Mouse (Mus musculus): ENCODE data around the gene Saa3. TPM values are rescaled to one million over a fixed set of nuclear protein-coding genes. Genes with fewer than 3 reads are reported as not detected.

Gene Saa3
- polyA plus RNA-seq, 1 experiment from 2014 or later = 0.10 TPM

DNA sequence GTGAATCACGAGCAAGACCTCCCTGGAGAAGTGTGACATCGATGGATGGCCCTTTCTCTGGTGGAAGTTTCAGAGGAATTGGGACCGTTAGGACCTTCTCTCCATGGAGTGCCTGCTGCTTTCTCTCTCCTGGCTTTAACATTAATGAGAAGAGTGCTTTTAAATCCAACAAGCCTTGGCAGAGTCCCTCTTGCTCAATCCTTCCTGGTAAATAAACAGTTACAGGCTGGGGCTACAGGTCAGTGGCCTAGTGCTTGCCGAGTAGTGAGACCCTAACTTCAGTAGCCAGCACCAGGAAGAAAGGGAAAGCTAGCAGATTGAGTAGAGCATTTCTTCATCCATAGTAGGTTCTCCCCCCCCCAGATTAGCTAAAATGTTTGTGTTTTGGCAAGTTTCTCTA is 17.0 kb upstream of the Saa3 start, which contains the start of gene Saa4:
TSS of gene Saa4 (minus strand) at position 146 of the 400 bp plus-strand sequence.
- H3K4me2 ChIP-seq (replicated peaks) = no peak within 1 kb of the TSS
- H3K9me3 ChIP-seq = no peaks in the 10 kb centered on the region
- WGBS = 85% methylated on average over 4 of the region's 4 CpGs
- H3K36me3 ChIP-seq = no peaks in the 10 kb centered on the region
- H3K4me3 ChIP-seq = no peak within 1 kb of the TSS
- H3K9ac ChIP-seq (replicated peaks) = no peak within 1 kb of the TSS
- no peak within 1 kb of the TSS for H3K27ac ChIP-seq (replicated peaks)
- no peaks in the 10 kb centered on the region for H3K4me1 ChIP-seq
- no peaks in the 10 kb centered on the region for H3K27me3 ChIP-seq
- ATAC-seq (ENCODE audit: low FRiP score, low read depth) = no peak

DNA sequence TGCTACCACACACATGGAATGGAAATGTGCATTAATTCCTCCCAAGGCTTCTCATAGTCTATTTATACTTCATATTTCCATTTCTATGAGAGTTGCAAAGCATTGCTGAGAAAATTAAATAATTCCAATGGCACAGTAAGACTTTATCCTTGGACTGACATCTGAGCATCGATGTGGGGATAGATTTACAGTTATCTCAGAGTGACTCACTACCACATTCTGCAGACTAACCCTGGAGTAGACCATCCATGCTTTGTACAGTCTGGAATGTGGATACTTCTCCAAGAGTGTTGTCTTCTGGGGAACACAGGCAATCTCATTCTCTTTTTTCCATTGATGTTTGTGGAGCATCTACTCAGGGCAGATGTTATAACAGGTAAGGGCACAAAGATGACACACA is 12.1 kb upstream of the Saa3 start:
- Histone ChIP-seq H3K4me3 (no peak overlapping the region), H3K4me1 (no peaks in the 10 kb centered on the region), H3K9me3 (no peaks in the 10 kb centered on the region), H3K36me3 (no peaks in the 10 kb centered on the region), H3K4me2 (replicated peaks) (no peak overlapping the region), H3K27ac (replicated peaks) (no peak overlapping the region), H3K9ac (replicated peaks) (no peak overlapping the region), H3K27me3 (peaks cover 4% of the 10 kb centered on the region; the same call in 1 of the 2 replicates)
- WGBS = 94% methylated on average over 1 of the region's 1 CpGs
- no peak for ATAC-seq (ENCODE audit: low FRiP score, low read depth)

DNA sequence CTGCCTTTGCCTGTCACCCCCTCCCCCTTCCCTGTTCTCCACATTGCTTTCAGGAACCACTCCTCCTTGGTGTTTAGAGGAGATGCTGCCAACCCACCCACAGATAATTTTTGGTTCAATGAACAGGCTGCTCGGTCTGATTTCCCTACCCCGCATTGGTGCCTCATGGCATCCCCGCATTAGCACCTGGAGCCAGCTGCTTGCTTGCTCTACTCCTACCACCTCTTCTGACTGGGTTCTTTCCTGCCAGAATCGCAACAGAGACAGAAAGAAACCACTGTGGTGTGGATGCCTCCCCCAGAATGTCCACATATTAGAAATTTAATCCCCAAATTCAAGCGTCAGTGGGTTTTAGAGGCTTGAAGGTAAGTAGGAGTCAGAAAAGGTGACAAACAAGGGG is 8.9 kb upstream of the Saa3 start:
- H3K4me2 ChIP-seq (replicated peaks) = no peak overlapping the region
- H3K27me3 ChIP-seq = peaks cover 7% of the 10 kb centered on the region; the same call in 1 of the 2 replicates
- no peaks in the 10 kb centered on the region for H3K9me3 ChIP-seq
- no peak overlapping the region for H3K4me3 ChIP-seq
- WGBS = 80% methylated on average over 5 of the region's 5 CpGs
- H3K27ac ChIP-seq (replicated peaks) = no peak overlapping the region
- H3K9ac ChIP-seq (replicated peaks) = no peak overlapping the region
- H3K36me3 ChIP-seq = no peaks in the 10 kb centered on the region
- no peak for ATAC-seq (ENCODE audit: low FRiP score, low read depth)
- no peaks in the 10 kb centered on the region for H3K4me1 ChIP-seq

DNA sequence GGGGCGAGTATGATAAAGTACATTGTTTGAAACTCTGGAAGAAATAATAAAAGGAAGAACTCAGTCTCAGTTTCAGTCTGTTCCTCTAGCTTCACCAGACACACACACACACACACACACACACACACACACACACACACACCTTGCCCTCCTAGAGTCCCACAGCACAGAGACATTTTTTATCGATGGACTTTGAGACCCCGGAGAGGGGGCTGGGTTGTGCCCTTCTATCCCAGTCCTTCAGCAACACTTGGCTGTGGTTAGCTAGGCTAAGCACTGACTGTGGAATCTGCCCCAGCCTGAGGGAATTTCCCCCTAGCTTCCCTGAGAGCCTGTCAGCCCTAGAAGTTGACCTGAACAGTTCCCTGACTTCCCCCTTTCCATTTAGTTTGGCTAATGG is 8.3 kb upstream of the Saa3 start:
- no peak overlapping the region for H3K4me3 ChIP-seq
- peaks cover 9% of the 10 kb centered on the region; the same call in 1 of the 2 replicates for H3K27me3 ChIP-seq
- no peaks in the 10 kb centered on the region for H3K9me3 ChIP-seq
- no peak overlapping the region for H3K27ac ChIP-seq (replicated peaks)
- no peaks in the 10 kb centered on the region for H3K4me1 ChIP-seq
- H3K36me3 ChIP-seq = no peaks in the 10 kb centered on the region
- no peak overlapping the region for H3K4me2 ChIP-seq (replicated peaks)
- 96% methylated on average over 3 of the region's 3 CpGs for WGBS
- H3K9ac ChIP-seq (replicated peaks) = no peak overlapping the region
- ATAC-seq (ENCODE audit: low FRiP score, low read depth) = no peak

DNA sequence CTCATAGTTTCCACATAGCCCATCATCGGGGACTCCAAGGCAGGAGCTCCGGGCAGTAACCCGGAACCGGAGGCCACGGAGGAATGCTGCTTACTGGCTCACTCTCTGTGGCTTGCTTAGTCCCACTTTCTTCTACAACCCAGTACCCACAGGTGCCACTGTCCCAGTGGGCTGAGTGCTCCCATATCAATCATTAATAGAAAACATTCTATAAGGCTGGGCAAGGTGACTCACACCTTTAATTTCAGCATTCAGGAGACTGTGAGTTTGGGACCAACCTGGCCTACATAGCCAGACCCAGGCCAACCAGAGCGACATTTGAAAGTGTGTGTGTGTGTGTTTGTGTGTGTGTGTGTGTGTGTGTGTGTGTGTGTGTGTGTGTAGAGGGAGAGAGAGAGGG is 7.9 kb upstream of the Saa3 start:
- no peak overlapping the region for H3K4me2 ChIP-seq (replicated peaks)
- no peak overlapping the region for H3K9ac ChIP-seq (replicated peaks)
- no peaks in the 10 kb centered on the region for H3K36me3 ChIP-seq
- H3K9me3 ChIP-seq = no peaks in the 10 kb centered on the region
- peaks cover 9% of the 10 kb centered on the region; the same call in 1 of the 2 replicates for H3K27me3 ChIP-seq
- no peaks in the 10 kb centered on the region for H3K4me1 ChIP-seq
- H3K27ac ChIP-seq (replicated peaks) = no peak overlapping the region
- no peak for ATAC-seq (ENCODE audit: low FRiP score, low read depth)
- WGBS = 96% methylated on average over 6 of the region's 6 CpGs
- no peak overlapping the region for H3K4me3 ChIP-seq

DNA sequence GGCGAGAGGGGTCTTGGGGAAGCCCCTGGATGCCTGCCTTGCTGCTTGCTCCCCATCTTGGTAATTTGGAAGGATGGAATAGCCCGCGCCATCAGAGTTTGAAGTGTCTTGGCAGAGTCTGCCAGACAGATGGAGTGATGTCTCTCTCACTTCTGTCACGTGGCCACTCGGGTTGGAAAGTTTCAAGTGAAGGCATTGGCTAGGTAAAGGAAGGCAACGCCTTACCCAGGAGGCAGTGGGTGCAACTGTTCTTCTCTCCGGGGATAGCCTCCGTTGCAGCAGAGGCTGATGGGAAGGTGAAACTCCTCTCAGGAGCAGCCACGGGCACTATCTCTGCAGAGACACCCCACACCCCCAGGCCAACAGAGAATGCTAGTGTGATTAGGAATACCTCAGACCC is 5.0 kb upstream of the Saa3 start:
- no peaks in the 10 kb centered on the region for H3K4me1 ChIP-seq
- WGBS = 74% methylated on average over 9 of the region's 9 CpGs
- H3K4me2 ChIP-seq (replicated peaks) = no peak overlapping the region
- H3K9ac ChIP-seq (replicated peaks) = no peak overlapping the region
- H3K27ac ChIP-seq (replicated peaks) = no peak overlapping the region
- H3K9me3 ChIP-seq = no peaks in the 10 kb centered on the region
- no peak overlapping the region for H3K4me3 ChIP-seq
- peaks cover 9% of the 10 kb centered on the region; the same call in 1 of the 2 replicates for H3K27me3 ChIP-seq
- no peaks in the 10 kb centered on the region for H3K36me3 ChIP-seq
- ATAC-seq (ENCODE audit: low FRiP score, low read depth) = no peak

DNA sequence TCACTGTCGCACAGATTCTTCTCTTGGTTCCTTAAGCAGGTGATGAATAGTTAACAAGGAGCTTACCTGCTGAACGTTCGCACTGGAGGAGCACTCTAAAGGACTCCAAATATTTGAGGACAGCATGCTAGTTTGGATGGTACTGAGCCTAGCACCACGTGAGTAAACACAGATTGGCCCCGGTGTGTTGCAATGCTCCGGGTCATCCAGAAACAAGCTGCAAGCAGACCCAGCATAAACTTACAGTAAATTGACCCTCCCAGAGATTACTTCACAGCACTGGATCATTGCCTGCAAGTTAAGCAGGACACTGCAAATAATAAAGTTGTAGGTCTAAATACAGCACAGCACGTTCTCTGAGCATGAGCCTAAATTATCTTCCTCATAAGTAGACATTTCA is 4.0 kb upstream of the Saa3 start:
- no peaks in the 10 kb centered on the region for H3K9me3 ChIP-seq
- H3K4me3 ChIP-seq = no peak overlapping the region
- no peak for ATAC-seq (ENCODE audit: low FRiP score, low read depth)
- no peak overlapping the region for H3K9ac ChIP-seq (replicated peaks)
- no peaks in the 10 kb centered on the region for H3K4me1 ChIP-seq
- 83% methylated on average over 7 of the region's 7 CpGs for WGBS
- H3K27me3 ChIP-seq = peaks cover 9% of the 10 kb centered on the region; the same call in 1 of the 2 replicates
- no peak overlapping the region for H3K27ac ChIP-seq (replicated peaks)
- H3K4me2 ChIP-seq (replicated peaks) = no peak overlapping the region
- no peaks in the 10 kb centered on the region for H3K36me3 ChIP-seq

DNA sequence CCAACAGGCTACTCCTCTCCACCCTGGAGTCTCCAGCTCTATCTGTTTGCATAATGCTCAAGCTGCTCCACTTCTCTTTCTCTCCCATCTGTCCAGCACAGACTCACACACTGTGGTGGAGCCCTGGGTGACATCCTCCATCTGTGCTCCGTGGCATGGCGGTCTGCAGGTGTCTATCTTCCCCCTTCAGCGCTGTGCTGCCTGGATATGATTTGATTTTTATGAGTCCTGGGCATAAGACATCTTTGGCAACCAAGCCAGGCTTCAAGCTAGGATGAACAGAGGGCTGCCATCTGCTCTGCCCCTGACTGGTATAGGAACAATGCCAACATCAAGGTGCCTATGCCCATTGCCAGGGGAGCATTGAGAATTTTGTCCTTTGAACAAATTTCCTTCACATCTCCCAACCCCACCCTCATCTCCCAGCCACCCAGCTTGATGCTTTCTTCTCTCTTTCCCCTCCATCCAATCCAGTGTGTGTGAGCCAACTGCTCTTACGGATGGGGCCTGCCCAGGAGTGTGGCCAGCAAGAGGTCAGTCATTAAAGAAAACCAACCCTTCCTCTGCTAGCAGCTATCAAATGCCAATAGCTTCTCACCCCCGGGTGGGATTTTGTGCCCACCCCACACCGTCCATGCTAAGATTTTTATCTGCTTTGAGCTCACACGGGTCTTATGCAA is 3.2 kb upstream of the Saa3 start:
- no peak for ATAC-seq (ENCODE audit: low FRiP score, low read depth)
- WGBS = 77% methylated on average over 7 of the region's 7 CpGs
- H3K36me3 ChIP-seq = no peaks in the 10 kb centered on the region
- H3K4me2 ChIP-seq (replicated peaks) = no peak overlapping the region
- no peak overlapping the region for H3K4me3 ChIP-seq
- H3K9me3 ChIP-seq = no peaks in the 10 kb centered on the region
- no peak overlapping the region for H3K9ac ChIP-seq (replicated peaks)
- H3K4me1 ChIP-seq = no peaks in the 10 kb centered on the region
- peaks cover 9% of the 10 kb centered on the region; the same call in 1 of the 2 replicates for H3K27me3 ChIP-seq
- H3K27ac ChIP-seq (replicated peaks) = no peak overlapping the region

DNA sequence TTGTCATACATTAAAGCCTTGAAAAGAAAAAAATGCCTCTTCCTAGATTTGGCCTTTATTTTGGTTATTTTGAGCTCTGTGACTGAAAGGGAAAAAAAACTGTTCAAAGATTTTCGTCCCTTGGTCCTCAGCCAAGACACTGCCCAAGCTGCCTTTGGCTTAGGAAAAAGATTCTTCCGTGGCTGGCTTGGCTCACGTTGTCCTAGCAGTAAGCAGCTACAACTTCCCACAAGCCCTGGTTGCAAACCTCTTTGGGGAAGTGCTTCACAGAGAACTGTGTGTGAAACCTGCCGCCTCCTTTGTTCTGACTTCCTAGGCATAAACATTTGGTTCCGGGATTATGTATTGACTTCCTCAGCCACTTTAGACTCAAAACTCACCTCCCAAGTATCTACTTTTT is 1.4 kb upstream of the Saa3 start:
- Histone ChIP-seq H3K36me3 (no peaks in the 10 kb centered on the region), H3K4me3 (no peak overlapping the region), H3K4me2 (replicated peaks) (no peak overlapping the region), H3K27me3 (0 out of 2 replicates have a peak, but pooled peaks cover 5% of the 10 kb centered on the region), H3K9me3 (no peaks in the 10 kb centered on the region), H3K4me1 (no peaks in the 10 kb centered on the region), H3K9ac (replicated peaks) (no peak overlapping the region), H3K27ac (replicated peaks) (no peak overlapping the region)
- no peak for ATAC-seq (ENCODE audit: low FRiP score, low read depth)
- WGBS = 63% methylated on average over 5 of the region's 5 CpGs

DNA sequence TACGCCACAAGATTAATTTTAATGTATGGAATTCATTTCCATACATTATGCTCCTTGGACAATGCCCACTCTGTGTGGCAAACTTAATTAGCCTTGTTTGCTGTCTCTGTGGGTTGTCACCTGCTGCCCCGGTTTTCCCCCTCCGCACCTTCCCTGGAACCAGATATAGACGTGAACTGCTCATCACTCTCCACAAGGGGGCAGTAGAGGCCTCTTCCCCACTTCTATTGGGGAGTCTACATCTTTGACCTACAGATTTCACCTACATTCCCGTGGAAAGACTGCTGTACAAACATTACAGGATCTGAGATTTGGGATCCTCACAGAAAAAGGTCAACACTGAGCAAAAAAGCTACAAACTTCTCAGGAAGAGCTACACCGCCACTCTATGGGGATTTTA is 982 bp downstream of the Saa3 start:
- ATAC-seq (ENCODE audit: low FRiP score, low read depth) = no peak
- 0 out of 2 replicates have a peak, but pooled peaks cover 3% of the 10 kb centered on the region for H3K27me3 ChIP-seq
- no peak overlapping the region for H3K9ac ChIP-seq (replicated peaks)
- no peak overlapping the region for H3K27ac ChIP-seq (replicated peaks)
- no peaks in the 10 kb centered on the region for H3K36me3 ChIP-seq
- no peak overlapping the region for H3K4me2 ChIP-seq (replicated peaks)
- no peak overlapping the region for H3K4me3 ChIP-seq
- H3K9me3 ChIP-seq = no peaks in the 10 kb centered on the region
- 32% methylated on average over 6 of the region's 6 CpGs for WGBS
- H3K4me1 ChIP-seq = peaks cover 3% of the 10 kb centered on the region; the same call in 1 of the 2 replicates

DNA sequence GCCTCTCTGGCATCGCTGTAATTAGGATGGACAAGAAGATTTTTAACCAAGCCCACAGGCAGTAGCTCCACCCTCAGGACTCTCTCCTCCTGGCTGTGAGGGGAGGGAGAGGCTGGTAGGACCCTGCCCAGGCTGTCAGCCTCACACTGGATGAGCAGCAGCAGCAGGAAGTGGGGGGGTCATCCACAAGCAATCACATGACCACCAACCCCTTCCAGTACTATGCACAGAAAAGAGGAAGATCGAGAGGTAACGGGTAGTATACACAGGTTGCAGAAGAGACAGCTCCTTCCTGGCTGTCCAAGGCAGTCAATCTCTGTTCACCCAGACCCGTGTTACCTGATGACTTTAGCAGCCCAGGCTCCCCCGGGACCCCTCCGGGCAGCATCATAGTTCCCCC is 3.2 kb downstream of the Saa3 start:
- peaks cover 11% of the 10 kb centered on the region for H3K36me3 ChIP-seq
- no peak overlapping the region for H3K9ac ChIP-seq (replicated peaks)
- no peak overlapping the region for H3K4me2 ChIP-seq (replicated peaks)
- H3K27ac ChIP-seq (replicated peaks) = no peak overlapping the region
- no peaks in the 10 kb centered on the region for H3K9me3 ChIP-seq
- WGBS = 85% methylated on average over 6 of the region's 6 CpGs
- H3K4me1 ChIP-seq = peaks cover 9% of the 10 kb centered on the region; the same call in 1 of the 2 replicates
- no peak overlapping the region for H3K4me3 ChIP-seq
- H3K27me3 ChIP-seq = no peaks in the 10 kb centered on the region
- no peak for ATAC-seq (ENCODE audit: low FRiP score, low read depth)

DNA sequence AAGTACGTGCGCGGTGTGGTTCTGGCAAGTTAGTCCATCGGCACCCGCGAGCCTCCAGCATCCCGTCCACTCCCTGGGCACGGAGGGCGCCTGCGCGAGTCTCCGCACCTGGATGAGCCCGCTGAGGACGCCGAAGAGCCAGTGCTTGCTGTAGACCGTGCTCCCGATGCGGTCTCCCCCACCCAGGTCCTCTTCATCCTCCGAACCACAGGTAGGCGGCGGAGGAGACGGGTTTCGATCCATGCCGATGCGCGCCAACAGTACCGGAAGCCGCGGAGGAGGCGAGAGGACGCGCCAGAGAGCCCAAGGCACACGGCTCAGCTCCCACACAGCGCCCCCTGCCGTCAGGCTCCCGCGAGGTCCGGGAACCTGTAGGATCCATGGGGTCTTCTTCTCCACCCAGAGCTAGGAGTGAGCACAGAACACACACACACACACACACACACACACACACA is 5.1 kb downstream of the Saa3 start, which contains the start of gene Saal1:
TSS of gene Saal1 (minus strand) at position 291 of the 455 bp plus-strand sequence.
- H3K4me1 ChIP-seq = peaks cover 9% of the 10 kb centered on the region; the same call in 1 of the 2 replicates
- H3K27ac ChIP-seq (replicated peaks) = peak within 1 kb of the TSS; percentile 76
- H3K27me3 ChIP-seq = no peaks in the 10 kb centered on the region
- peak within 1 kb of the TSS; percentile 91 for H3K4me3 ChIP-seq
- no peaks in the 10 kb centered on the region for H3K9me3 ChIP-seq
- H3K4me2 ChIP-seq (replicated peaks) = peak within 1 kb of the TSS; percentile 51
- WGBS = under 1% methylated on average over 35 of the region's 38 CpGs
- peaks cover 28% of the 10 kb centered on the region for H3K36me3 ChIP-seq
- H3K9ac ChIP-seq (replicated peaks) = peak within 1 kb of the TSS; percentile 90
- ATAC-seq (ENCODE audit: low FRiP score, low read depth) = peak; percentile 98

All from midbrain, embryonic 12.5 days (tissue).